Mouse (Mus musculus) forebrain, embryonic 10.5 days (tissue): ENCODE measurements around the gene Psmd9. TPM values are rescaled to one million over a fixed set of nuclear protein-coding genes. Genes with fewer than 3 reads are reported as not detected.

ENCODE experiments used
- DNase-seq: peaks from one replicate; pipeline ENCODE4 v3.0.0-alpha.2; 2017; ENCODE audit warnings: low spot score; ENCODE audit errors: extremely low spot score
- H3K27ac ChIP-seq: fragments of 300-500 bp; sonication (generic); 2 replicates; pipeline ENCODE4 v1.5.1; 2016; ENCODE audit warnings: mild to moderate bottlenecking
- H3K27me3 ChIP-seq: fragments of 300-500 bp; sonication (generic); 2 replicates; pipeline ENCODE4 v1.6.1; 2016; ENCODE audit warnings: mild to moderate bottlenecking; ENCODE audit not compliant: poor library complexity, severe bottlenecking
- H3K36me3 ChIP-seq: fragments of 300-500 bp; sonication (generic); replicated peaks from 2 replicates; pipeline ENCODE4 v1.6.1; 2016; ENCODE audit warnings: mild to moderate bottlenecking, moderate library complexity
- H3K4me1 ChIP-seq: fragments of 300-500 bp; sonication (generic); 2 replicates; pipeline ENCODE4 v1.6.1; 2016
- H3K4me3 ChIP-seq: fragments of 300-500 bp; sonication (generic); 2 replicates; pipeline ENCODE4 v1.5.1; 2016; ENCODE audit warnings: mild to moderate bottlenecking, moderate library complexity
- H3K9me3 ChIP-seq: fragments of 300-500 bp; sonication (generic); 2 replicates; pipeline ENCODE4 v1.6.1; 2016; ENCODE audit warnings: mild to moderate bottlenecking, moderate library complexity
- WGBS: fragments of 180-500 bp; shearing (Covaris S2); methylation state at CpG from one replicate; pipeline ENCODE4 v1.1.7; 2016; 5-methylcytosine and 5-hydroxymethylcytosine counted together
- polyA plus RNA-seq: library from polyadenylated mRNA; unstranded; fragments of >200 nt; fragmentation: Nextera tagmentation; extraction: Ambion mirVana; gene quantifications from 2 replicates; pipeline ENCODE4 v1.2.1, GENCODE M21; 2016

Gene Psmd9
- polyA plus RNA-seq, 1 experiment from 2014 or later = 80.5 TPM

GRCm38 (mm10) chr5:123162942-123163341 is 6.3 kb upstream of the Psmd9 start:
- Histone ChIP-seq H3K4me1 (no peaks in the 10 kb centered on the region), H3K36me3 (peaks cover 93% of the 10 kb centered on the region), H3K4me3 (no peak overlapping the region), H3K27ac (no peak overlapping the region), H3K9me3 (no peaks in the 10 kb centered on the region), H3K27me3 (no peaks in the 10 kb centered on the region)
- DNase-seq = no peak
- 86% methylated on average over 9 of the region's 9 CpGs for WGBS

- Histone ChIP-seq H3K36me3 (peaks cover 60% of the 10 kb centered on the region), H3K27me3 (no peaks in the 10 kb centered on the region), H3K27ac (no peak overlapping the region), H3K9me3 (no peaks in the 10 kb centered on the region), H3K4me1 (peaks cover 11% of the 10 kb centered on the region), H3K4me3 (no peak overlapping the region)
- DNase-seq = no peak
- 90% methylated on average over 10 of the region's 10 CpGs for WGBS
These were observed 2.8 kb upstream of the Psmd9 start for GRCm38 (mm10) chr5:123166437-123166836.

- H3K4me1 ChIP-seq = peaks cover 23% of the 10 kb centered on the region
- no peak for DNase-seq
- no peak overlapping the region for H3K27ac ChIP-seq
- no peak overlapping the region for H3K4me3 ChIP-seq
- no peaks in the 10 kb centered on the region for H3K27me3 ChIP-seq
- no peaks in the 10 kb centered on the region for H3K9me3 ChIP-seq
- H3K36me3 ChIP-seq = peaks cover 49% of the 10 kb centered on the region
- WGBS = 85% methylated on average over 5 of the region's 5 CpGs
These were observed 1.6 kb upstream of the Psmd9 start for GRCm38 (mm10) chr5:123167591-123167990.

DNA sequence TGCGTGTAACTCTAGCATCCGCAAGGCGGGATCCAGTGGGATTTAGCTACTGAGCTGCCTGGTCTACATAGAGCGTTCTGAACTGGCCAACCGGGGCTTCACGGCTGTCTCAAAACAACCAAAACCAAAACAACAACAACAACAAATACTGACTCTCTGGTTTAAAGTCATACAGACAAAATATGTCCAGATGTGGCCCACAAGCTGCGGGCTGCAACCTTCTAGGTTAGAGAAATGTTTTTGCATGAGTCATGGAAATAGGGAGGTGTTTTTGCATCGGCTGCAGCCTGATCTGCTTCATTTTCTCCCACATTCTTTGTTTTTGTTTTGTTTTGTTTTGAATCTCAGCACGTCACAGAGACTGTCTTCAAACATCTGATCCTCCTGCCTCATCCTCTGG is 1.2 kb downstream of the Psmd9 start:
- peaks cover 26% of the 10 kb centered on the region for H3K36me3 ChIP-seq
- H3K27ac ChIP-seq = no peak overlapping the region
- no peak overlapping the region for H3K4me3 ChIP-seq
- H3K9me3 ChIP-seq = 0 out of 2 replicates have a peak, but pooled peaks cover 3% of the 10 kb centered on the region
- DNase-seq = no peak
- no peaks in the 10 kb centered on the region for H3K27me3 ChIP-seq
- WGBS = 86% methylated on average over 9 of the region's 9 CpGs
- H3K4me1 ChIP-seq = peaks cover 26% of the 10 kb centered on the region

DNA sequence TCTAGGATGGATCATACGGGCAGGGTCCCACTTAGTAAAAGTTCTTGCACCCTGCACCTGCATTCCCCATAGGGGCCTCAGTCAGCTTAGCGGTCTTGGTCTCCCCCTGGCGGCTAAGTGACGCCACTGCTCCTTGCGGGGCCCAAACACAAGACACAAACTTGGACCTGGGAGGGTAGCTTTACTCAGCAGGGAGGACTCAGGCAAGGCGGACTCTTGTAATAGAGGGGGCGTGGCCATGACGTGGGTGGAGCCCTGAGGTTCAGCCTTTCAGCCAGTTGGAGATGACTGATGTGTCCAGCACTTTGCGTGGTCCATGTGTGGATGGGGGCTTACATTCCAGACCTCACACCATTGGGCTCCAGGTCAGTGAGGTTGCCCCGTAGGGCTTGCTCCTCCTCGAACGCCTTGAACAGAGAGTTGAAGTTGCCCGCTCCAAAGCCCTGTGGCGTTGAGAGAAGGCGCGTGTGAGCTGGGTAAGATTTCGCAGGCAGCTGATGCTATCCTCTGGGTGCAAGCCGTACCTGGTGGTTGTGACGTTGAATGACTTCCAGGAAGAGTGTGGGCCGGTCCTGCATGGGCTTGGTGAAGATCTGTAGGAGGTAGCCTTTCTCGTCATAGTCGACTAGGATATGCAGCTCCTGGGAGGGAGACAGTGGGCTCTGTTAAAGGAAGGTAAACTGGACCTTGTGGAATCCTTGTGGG is 2.6 kb downstream of the Psmd9 start:
- H3K27me3 ChIP-seq = no peaks in the 10 kb centered on the region
- peaks cover 12% of the 10 kb centered on the region for H3K36me3 ChIP-seq
- 12% methylated on average over 22 of the region's 22 CpGs for WGBS
- H3K4me1 ChIP-seq = peaks cover 26% of the 10 kb centered on the region
- H3K9me3 ChIP-seq = 0 out of 2 replicates have a peak, but pooled peaks cover 5% of the 10 kb centered on the region
- H3K27ac ChIP-seq = peak overlapping the region; percentile 48; the same call in 1 of the 2 replicates
- peak; percentile 91 for DNase-seq
- H3K4me3 ChIP-seq = peak overlapping the region; percentile 45

DNA sequence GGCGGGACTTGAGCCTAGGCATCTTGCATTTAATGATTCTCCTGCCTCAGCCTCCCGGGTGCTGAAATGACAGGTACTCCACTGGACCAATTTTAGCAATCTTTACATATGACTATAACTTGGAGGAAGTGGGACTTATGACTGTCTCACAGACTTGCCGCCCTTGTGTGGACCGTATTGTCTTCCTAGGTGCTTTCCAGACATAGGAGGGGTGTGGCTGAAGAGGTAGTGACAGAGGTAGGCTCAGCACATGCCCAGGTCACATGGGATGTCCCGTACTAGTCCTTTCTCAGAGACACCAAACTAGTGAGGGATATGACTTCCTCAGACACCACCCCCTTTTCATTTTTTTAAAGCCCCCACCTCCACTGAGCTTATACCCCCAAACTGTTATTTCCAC is 9.6 kb downstream of the Psmd9 start:
- Histone ChIP-seq H3K27ac (no peak overlapping the region), H3K27me3 (no peaks in the 10 kb centered on the region), H3K36me3 (no peaks in the 10 kb centered on the region), H3K9me3 (peaks cover 9% of the 10 kb centered on the region; the same call in 1 of the 2 replicates), H3K4me1 (no peaks in the 10 kb centered on the region), H3K4me3 (no peak overlapping the region)
- no peak for DNase-seq
- 91% methylated on average over 5 of the region's 5 CpGs for WGBS

- WGBS = 92% methylated on average over 15 of the region's 15 CpGs
- DNase-seq = no peak
- H3K27ac ChIP-seq = no peak overlapping the region
- no peaks in the 10 kb centered on the region for H3K4me1 ChIP-seq
- no peak overlapping the region for H3K4me3 ChIP-seq
- H3K27me3 ChIP-seq = no peaks in the 10 kb centered on the region
- H3K9me3 ChIP-seq = peaks cover 6% of the 10 kb centered on the region; the same call in 1 of the 2 replicates
- no peaks in the 10 kb centered on the region for H3K36me3 ChIP-seq
These were observed 11.2 kb downstream of the Psmd9 start for GRCm38 (mm10) chr5:123180390-123180789.

DNA sequence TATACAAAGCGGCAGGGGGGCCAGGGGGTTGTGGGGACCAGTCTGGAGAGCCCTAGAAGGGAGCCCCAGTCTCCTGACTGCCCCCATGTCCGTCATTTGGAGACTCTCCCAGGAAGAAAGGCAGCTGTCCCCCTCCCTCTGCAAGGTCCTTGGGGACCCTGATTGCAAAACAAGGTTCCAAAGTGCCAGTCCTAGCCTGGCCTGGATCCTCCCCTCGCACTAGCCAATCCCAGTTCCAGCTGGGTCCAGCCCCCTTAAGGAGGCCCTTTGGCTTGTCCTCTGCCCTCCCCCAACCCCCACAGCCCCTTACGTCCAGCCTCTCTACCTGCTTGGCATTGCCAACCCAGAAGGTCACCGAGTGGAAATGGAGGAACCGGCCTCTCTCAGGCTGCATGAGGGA is 12.3 kb downstream of the Psmd9 start:
- DNase-seq = no peak
- WGBS = 79% methylated on average over 6 of the region's 6 CpGs
- no peak overlapping the region for H3K4me3 ChIP-seq

DNA sequence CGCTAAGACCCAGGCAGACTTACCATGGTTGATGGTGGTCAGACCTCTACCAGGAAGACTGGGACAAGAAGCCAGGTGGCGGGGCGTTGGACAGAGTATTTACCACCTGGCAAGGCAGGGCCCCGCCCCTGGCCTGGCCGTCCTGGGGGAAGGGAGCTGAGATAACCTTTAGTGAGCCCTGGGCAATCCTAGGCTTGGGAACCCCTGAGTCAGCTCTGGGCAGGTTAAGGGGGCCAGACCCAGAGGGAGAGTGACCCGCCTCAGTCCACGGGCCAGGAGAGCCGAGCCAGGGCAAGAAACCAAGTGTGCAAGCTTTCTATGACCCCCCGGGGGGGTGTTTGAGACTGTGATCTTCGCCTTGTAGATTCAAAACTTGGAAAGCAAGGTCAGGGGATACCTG is 13.4 kb downstream of the Psmd9 start, which contains the start of gene Hpd:
Gene Hpd (minus strand): TSS at position 77 of the 400 bp plus-strand sequence.
- DNase-seq = no peak
- H3K4me1 ChIP-seq = no peaks in the 10 kb centered on the region
- H3K27ac ChIP-seq = no peak within 1 kb of the TSS
- no peak within 1 kb of the TSS for H3K4me3 ChIP-seq
- H3K27me3 ChIP-seq = no peaks in the 10 kb centered on the region
- H3K36me3 ChIP-seq = no peaks in the 10 kb centered on the region
- 89% methylated on average over 10 of the region's 10 CpGs for WGBS
- H3K9me3 ChIP-seq = peaks cover 4% of the 10 kb centered on the region; the same call in 1 of the 2 replicates

More for the DNA sequence above, 12.3 kb downstream of the Psmd9 start:
- Histone ChIP-seq H3K36me3 (no peaks in the 10 kb centered on the region), H3K27me3 (no peaks in the 10 kb centered on the region), H3K27ac (no peak overlapping the region), H3K9me3 (peaks cover 4% of the 10 kb centered on the region; the same call in 1 of the 2 replicates), H3K4me1 (no peaks in the 10 kb centered on the region)

GRCm38 (mm10) chr5:123185966-123186365 is 16.8 kb downstream of the Psmd9 start:
- H3K4me3 ChIP-seq = no peak overlapping the region
- 84% methylated on average over 6 of the region's 6 CpGs for WGBS
- H3K27ac ChIP-seq = no peak overlapping the region

GRCm38 (mm10) chr5:123187306-123187705 is 18.1 kb downstream of the Psmd9 start:
- Histone ChIP-seq H3K36me3 (no peaks in the 10 kb centered on the region), H3K4me3 (no peak overlapping the region), H3K4me1 (no peaks in the 10 kb centered on the region), H3K27ac (no peak overlapping the region), H3K9me3 (no peaks in the 10 kb centered on the region), H3K27me3 (no peaks in the 10 kb centered on the region)
- WGBS = 94% methylated on average over 3 of the region's 3 CpGs
- DNase-seq = no peak

More at GRCm38 (mm10) chr5:123185966-123186365, 16.8 kb downstream of the Psmd9 start:
- Histone ChIP-seq H3K36me3 (no peaks in the 10 kb centered on the region), H3K9me3 (no peaks in the 10 kb centered on the region), H3K27me3 (no peaks in the 10 kb centered on the region), H3K4me1 (no peaks in the 10 kb centered on the region)
- DNase-seq = no peak

- H3K27ac ChIP-seq = no peak overlapping the region
- H3K4me1 ChIP-seq = 0 out of 2 replicates have a peak, but pooled peaks cover 3% of the 10 kb centered on the region
- H3K27me3 ChIP-seq = no peaks in the 10 kb centered on the region
- no peaks in the 10 kb centered on the region for H3K9me3 ChIP-seq
- no peak overlapping the region for H3K4me3 ChIP-seq
- WGBS = 83% methylated on average over 3 of the region's 3 CpGs
- H3K36me3 ChIP-seq = no peaks in the 10 kb centered on the region
- DNase-seq = no peak
These were observed 21.7 kb downstream of the Psmd9 start for GRCm38 (mm10) chr5:123190912-123191311.

- Histone ChIP-seq H3K9me3 (no peaks in the 10 kb centered on the region), H3K27ac (no peak overlapping the region), H3K4me1 (0 out of 2 replicates have a peak, but pooled peaks cover 3% of the 10 kb centered on the region), H3K36me3 (no peaks in the 10 kb centered on the region), H3K4me3 (no peak overlapping the region), H3K27me3 (no peaks in the 10 kb centered on the region)
- WGBS = 87% methylated on average over 6 of the region's 6 CpGs
- no peak for DNase-seq
These were observed 22.2 kb downstream of the Psmd9 start for GRCm38 (mm10) chr5:123191427-123191826.
